Mouse (Mus musculus) MEL (cell line): Measurements from ENCODE around the gene Tspan11.

ENCODE experiments used
- KAT2A ChIP-seq: conservative IDR thresholded peaks from 2 replicates; pipeline ENCODE4 v1.6.1; 2012; ENCODE audit warnings: low read depth, low read length, improper control_type of control experiment, inconsistent platforms
- MAZ ChIP-seq: IDR thresholded peaks from 2 replicates; pipeline ENCODE4 v1.6.1; 2012; ENCODE audit warnings: low read depth, mild to moderate bottlenecking, inconsistent platforms, low read length, improper control_type of control experiment
- ZC3H11A ChIP-seq: IDR thresholded peaks from 2 replicates; pipeline ENCODE4 v1.6.1; 2012; ENCODE audit warnings: low read depth, mild to moderate bottlenecking, inconsistent platforms, low read length, improper control_type of control experiment

DNA sequence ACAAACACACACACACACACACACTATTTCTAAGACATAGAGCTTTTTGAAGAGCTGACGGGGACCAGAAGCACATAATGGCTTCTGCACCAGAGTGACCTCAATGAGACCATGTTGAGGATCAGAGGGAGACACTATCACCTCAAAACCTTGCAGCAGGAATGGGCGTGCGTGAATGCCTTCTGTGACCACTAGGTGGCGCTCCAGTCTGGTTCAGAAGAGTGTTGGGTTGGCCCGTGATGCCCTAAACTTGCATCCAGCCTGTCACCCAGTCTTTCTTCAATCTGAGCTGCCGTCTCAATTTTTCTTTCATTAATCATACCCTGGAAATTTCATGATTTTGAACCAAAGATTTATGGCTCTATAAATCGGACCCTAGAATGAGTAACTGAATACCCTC, 82.7 kb downstream of the Tspan11 start:
- TF ChIP-seq ZC3H11A (no peak), KAT2A (no peak), MAZ (no peak)
